Mouse (Mus musculus): ENCODE results near the gene Txndc11.
A peak's percentile ranks its signal among the peaks of the same experiment; 100 is the strongest.

Gene Txndc11

DNA sequence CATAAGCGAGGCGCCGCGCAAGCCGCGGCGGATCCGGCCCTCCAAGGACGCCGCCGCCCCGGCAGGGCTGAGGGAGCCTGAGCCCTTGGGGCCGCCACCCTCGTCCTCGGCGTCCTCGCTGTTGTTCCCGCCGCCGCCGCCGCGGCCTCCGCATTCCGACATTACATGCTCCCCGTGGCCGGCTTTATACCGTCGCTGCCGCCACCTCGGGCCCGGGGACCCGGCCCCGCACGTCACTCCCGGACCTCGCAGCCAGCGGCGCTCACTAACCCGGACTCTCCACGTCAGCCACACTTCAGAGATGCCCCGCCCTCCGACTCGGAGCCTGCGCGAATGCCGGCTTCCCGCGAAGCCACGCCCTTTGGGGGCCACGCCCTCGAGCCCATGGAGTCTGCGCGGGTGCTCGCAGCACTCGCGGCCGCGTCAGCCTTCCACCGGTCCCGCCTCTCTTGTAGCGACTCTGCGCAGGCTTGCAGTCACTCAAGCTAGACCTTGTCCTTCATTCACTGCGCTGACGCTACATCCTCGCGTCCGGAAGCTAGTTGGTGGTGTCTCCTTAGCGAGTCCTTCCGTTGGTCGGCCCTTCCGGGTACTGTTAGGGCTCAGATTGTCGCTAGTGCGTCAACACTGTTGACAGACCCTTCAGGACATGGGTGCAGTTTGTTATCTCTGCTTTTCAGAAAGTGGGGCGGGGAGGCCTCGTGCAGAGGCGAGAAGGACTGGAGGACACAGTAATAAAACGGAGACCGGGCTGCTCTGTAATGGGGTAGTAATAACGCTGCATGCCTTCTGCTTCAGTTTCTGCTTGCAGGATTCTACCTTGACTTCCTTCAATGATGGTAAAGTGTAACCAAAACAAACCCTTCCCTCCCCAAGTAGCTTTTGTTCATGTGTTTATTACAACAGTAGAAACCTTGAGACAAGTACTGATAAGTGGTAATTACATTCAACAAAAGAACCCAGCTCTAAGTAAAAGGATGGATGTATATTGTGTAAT lies at the start of gene Txndc11:
TSS of gene Txndc11 (minus strand) at position 303 of the 997 bp plus-strand sequence.
- DNase-seq: peak; percentile 99

DNA sequence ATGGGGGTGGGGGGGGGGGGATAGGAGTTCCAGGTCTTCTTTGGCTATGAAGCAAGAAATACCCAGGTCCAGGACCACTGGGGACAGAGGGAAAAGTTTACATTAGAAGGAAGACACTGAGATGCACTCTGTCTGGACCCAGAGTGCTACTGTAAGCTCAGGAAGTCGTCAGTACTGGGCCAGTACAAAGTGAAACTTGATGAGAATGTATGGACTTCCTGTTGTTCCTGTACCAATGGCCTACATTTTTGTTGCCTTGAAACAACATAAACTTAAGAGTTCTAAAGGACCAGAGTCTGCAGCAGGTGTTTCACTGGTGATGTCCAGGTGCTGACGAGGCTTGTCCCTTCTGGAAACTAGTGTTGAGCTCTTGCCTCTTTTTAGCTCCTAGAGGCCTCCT lies 43.0 kb upstream of the Txndc11 start:
- DNase-seq: no peak

GRCm38 (mm10) chr16:11176884-11177244 lies 42.4 kb upstream of the Txndc11 start:
- DNase-seq: no peak

- DNase-seq: peak; percentile 82 to 88
Observed at GRCm38 (mm10) chr16:11176208-11176883, 41.9 kb upstream of the Txndc11 start, which contains the start of gene Zc3h7a. Zc3h7a (minus strand) TSS chr16:11176393.

- peak in 1 of 2 experiments; percentile 37 for DNase-seq
Observed at GRCm38 (mm10) chr16:11175489-11176207, 41.2 kb upstream of the Txndc11 start.

DNA sequence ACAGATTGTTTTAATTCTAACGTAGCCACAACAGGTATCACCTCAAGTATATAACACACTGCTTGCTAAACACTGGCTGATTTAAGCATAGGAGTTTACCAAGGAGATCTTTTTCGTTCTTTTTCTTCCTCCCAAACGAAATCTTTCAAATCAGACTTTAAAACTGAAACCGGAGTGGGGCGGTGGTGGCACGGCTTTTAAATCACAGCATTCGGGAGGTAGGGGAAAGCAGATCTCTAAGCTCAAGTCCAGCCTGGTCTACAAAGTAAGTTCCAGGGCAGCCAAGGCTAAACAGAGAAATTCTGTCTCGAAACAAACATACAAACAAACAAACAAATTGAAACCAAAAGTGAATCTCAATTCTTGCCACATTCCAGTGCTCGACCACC lies 40.6 kb upstream of the Txndc11 start:
- DNase-seq: no peak

DNA sequence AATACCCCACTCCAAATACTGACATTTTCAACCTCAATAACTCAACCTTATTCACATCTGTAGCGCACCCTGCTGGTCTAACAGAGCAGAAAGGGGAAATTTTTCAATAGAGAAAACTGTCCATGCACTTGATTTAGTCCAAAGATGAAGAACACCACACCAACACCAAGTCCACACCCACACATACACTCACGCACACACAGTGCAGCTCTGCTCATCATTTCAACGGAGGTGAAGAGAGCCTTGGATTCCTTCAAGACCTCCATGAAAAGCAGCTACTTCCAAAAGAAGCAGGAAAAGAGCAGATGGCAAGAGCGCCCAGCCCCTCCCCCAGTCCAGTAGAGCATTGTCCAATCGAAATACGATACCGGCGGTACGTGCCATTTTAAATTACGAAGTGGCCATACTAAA lies 40.2 kb upstream of the Txndc11 start:
- peak in 1 of 2 experiments; percentile 36 for DNase-seq

DNA sequence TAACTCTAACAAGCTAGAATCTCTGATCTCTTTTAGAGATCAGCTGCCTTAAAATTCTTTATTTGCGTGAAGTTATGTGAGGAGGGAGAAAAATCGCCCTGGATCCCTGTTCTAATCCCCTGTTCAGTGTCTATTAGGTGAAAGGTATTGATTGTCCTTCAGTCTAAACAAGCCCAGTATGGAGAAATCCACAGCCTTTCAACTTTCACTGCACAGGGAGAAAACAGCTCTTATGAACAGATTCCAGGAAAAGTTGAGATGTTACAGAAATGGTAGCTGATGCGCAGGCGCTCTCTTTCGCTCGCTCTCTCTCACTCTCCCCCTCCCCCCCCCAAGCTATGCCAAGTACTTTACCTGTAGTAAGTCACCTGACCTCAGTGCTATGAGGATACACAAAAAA lies 37.2 kb upstream of the Txndc11 start:
- no peak for DNase-seq

DNA sequence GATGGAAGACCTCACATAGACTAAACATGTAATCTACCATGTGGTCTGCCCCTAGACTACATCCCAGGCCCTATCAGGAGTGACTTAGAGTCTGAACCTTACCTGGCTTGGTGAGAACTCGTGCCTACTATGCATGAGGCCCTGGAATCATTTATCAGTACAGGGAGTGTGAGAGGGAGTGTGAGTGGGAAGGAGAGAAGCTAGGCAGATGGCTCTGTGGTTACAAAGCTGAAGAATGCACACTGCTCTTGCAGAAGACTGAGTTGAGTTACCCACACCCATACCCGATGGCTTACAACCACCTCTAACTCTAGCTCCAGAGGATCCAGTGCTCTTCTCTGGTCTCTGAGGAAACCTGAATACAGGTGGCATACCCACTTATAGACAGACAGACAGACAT lies 32.0 kb upstream of the Txndc11 start:
- no peak for DNase-seq

DNA sequence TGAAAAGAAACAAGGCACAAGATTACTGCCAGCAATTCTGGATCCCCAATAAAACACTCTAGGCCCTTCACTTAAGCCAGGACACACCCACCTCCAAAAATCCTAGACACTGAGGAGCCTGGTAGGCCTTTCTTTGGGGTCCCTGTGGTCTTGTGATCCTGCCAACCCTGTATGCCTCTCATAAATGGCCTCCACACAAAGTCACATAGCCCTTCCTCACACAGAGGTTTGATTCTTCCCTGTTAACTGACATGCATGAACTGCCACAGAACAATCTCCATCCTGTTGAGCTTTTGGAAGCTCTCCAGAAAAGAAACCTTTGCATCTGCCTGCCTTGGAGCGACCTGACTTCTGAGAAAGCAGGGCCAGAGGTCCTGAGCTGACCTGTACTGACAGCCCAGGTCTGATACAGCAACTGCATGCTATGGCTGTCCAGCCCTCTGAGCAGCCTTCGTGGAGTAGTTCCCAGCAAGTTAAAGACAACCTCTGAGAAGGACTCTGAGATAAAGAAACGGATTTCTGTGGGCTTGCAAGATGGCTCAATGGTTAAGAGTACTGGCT lies 30.3 kb upstream of the Txndc11 start:
- DNase-seq: no peak

- DNase-seq: peak; percentile 17 to 60
Observed at GRCm38 (mm10) chr16:11157721-11158120, 23.3 kb upstream of the Txndc11 start.

GRCm38 (mm10) chr16:11154500-11154899 lies 20.1 kb upstream of the Txndc11 start:
- no peak for DNase-seq

DNA sequence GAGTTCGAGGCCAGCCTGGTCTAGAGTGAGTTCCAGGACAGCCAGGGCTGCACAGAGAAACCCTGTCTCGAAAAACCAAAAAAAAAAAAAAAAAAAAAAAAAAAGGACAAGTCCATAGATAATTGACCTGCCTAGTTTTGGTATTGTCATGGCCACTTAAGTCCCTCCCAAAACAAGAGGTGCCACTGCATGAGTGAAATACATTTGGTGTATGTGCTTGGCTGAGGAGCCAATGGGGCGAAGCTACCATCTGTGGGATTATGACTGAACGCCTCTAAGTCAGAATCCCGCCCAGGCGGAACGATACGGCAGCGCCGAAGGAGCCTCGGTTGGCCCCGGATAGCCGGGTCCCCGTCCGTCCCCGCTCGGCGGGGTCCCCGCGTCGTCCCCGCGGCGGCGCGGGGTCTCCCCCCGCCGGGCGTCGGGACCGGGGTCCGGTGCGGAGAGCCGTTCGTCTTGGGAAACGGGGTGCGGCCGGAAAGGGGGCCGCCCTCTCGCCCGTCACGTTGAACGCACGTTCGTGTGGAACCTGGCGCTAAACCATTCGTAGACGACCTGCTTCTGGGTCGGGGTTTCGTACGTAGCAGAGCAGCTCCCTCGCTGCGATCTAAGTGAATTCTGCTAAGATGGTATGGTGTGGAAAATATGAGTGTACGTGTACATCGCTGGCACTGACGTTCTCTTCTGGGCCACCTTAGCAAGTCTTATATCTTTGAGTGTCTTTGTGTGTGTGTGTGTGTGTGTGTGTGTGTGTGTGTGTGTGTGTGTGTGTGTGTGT lies 9.4 kb upstream of the Txndc11 start:
- DNase-seq: peak; percentile 96 to 100

DNA sequence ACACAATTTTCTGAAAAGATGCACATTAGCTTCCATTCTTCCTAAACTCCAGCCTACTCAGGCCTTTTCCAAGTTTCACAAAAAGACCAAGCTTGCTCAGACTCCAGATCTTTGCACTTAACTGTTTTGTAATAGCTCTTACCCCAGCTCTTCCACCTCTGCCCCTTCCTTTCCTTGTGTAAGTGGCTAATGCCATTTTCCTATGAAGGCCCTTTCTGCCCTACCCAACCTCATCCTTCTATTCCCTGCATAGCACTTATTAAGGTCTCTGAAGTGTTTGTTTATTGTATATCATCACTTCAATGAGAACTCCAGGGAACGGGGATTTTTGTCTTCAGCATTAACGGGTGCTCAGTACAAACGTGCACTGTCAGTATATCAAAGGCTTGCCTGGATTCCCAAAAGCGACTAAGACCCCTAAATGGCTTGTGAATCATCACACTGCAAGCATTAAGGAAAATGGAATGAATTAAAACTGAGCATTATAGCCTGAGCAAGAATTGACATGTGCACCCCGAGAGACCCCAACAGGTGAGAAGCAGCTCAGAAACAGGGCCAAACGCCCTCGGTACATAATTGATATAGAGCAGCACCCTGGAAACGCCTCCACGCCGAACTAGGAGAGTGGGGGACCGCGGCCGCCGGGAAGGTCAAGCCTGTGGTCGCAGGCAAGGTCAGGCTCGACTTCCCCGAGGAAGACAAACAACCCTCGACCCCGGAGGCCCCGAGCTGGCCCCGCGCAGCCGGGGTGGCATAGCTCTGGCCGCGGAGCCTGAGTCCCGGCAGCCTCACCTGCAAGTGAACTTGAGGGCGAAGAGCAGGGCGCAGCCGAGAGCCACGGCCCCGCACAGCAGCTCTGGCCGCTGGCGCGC lies 738 bp downstream of the Txndc11 start:
- DNase-seq: no peak

GRCm38 (mm10) chr16:11132839-11133238 lies 1.6 kb downstream of the Txndc11 start:
- no peak for DNase-seq

DNA sequence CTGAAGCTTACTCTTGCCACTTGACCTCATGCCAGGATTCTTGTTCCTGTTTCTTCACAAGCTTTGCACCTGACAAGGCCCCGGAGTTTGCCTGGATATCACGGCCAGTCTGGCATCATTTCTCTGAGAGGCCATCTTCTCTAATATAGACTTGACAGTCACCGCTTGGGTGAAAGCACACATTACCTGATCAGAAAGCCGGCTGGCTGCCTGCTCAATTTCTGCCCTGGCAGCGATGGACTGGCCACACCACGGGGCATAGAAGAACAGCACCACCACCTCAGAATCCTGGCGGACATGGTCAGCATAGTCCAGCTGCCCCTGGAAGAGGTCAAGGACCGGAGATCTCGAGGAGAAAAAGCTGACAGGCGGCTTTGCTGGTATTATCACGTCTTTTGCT lies 6.1 kb downstream of the Txndc11 start:
- DNase-seq: no peak

DNA sequence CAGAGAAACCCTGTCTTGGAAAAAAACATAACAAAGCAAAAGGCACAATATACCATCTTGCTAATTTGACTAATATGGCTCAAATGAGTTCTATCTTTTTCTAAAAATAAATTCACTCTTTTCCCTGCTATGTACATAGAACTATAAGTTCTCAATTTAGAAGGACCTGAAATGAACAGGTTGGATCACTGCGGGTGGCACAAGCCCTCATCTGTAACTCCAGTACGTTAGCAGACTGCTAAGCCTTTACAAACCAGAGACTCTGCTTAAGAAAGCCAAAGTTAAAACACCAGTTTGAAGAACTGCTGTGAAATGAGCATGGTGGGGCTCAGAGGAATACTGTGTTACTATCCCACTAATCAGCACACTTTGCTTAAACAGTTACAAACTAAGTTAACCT lies 9.1 kb downstream of the Txndc11 start:
- DNase-seq: no peak

- DNase-seq: no peak
Observed at GRCm38 (mm10) chr16:11124110-11124509, 10.3 kb downstream of the Txndc11 start.

DNA sequence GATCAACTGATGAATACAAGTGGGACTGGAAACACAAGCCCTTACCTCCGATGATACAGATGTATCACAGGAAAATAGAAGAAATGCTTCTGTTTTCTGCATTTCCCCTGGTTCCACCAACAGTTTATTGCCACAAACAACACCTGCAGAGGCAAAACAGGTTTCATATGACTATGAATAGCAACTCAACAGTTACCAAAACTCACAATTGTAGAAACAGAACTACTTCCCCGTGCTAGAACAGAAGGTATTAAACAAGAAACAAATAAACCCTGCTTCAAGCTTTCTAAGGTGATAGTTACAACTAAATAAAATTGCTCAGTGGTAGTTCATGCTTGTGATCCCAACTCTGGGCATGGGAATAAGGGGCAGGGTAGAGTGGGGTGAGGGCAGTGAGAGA lies 11.8 kb downstream of the Txndc11 start:
- DNase-seq: no peak

- no peak for DNase-seq
Observed at GRCm38 (mm10) chr16:11109198-11109740, 25.2 kb downstream of the Txndc11 start.

DNA sequence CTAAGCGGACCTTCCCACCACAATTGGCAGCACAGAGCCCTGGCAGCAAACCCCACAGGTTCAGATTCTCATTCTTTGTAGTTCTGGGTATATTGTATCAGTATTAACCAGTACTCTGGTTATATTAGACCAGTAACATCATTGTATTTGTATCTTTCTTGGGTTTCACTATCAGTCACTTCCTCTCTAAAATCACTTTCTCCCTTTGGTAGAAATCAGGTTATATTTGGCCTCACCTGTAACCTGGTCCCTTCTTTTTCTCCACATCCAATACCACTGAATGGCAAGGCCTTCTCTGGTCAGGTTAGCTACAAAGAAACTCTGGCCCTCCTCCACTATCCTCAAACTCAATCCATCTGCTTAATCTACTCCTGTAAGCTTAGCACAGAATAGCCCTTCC lies 29.5 kb downstream of the Txndc11 start:
- DNase-seq: no peak

Measured in thymus, adult 18-20 months (tissue).